Mouse (Mus musculus): Measurements from ENCODE around the gene Ssr1. TPM values are rescaled to one million over a fixed set of nuclear protein-coding genes. Genes with fewer than 3 reads are reported as not detected.

Ssr1 gene
- polyA plus RNA-seq (2015; fragmentation: Nextera tagmentation; extraction: Ambion mirVana), result 39.4 and 58.9 TPM in 2 replicates

DNA sequence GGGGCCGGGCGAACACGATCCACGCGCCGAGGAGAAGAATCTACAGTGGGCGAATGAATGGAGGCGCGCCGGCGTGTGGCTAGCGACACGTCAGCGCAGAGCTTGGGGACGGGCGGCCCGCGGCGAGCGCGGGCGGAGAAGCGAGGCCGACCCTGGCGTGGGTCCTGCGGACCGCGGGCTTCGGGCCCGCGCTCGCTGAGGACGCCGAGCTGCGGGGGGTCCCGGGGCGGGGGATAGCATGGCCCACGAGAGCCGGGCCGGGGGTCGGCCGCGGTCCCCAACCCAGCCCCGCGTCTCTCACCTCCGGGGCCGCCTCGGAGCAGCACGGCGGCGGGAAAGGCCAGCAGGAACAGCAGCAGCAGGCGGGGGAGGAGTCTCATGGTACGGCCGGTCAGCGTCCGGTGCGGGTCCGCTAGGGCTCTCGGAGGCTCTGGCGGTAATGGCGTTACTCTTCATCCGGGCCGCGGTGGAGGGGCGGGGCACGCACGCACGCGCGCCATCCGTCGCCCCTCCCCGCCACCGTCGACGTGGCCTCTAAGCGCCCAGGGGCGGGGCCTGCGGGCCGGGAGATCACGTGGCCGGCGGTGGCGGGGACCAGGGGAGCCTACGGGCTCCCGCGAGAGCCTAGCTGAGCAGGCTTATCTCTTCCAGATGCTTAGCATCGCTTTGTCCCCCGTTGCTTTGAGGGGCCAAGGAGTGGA is at the start of gene Ssr1:
Gene Ssr1, minus strand, starts transcription at position 514 of the 701 bp plus-strand sequence.

DNA sequence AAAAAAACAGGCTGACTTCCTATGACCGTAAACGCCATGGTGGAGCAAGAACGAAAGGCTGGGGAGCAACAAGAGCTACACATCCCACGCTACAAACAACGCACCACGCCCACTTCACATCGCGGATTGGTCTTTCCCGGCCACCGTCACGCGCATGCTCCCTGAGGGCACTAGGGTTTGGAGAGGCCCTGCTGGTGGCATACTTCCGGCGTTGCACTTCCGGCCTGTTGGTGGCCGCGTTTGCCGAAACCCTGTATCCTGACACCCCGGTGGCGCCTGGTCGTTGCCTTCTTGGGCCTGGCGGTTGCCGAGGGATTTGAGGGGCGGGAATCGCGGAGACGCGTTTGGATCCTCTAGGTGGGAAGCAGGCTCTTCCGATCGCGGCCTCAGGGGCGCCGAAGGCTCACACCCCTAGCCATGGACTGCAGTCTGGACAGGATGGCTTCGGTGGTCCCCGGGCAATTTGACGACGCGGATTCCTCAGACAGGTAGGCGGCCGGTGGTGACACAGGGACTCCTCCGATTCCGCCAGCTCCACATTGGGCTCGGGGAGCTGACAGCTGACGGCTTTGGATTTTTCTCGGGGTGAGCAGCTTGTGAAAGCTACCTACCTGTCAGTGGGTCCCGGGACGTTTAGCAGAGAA is 43.1 kb upstream of the Ssr1 start, which contains the start of gene Cage1:
Gene Cage1, minus strand, starts transcription at position 26 of the 644 bp plus-strand sequence.

DNA sequence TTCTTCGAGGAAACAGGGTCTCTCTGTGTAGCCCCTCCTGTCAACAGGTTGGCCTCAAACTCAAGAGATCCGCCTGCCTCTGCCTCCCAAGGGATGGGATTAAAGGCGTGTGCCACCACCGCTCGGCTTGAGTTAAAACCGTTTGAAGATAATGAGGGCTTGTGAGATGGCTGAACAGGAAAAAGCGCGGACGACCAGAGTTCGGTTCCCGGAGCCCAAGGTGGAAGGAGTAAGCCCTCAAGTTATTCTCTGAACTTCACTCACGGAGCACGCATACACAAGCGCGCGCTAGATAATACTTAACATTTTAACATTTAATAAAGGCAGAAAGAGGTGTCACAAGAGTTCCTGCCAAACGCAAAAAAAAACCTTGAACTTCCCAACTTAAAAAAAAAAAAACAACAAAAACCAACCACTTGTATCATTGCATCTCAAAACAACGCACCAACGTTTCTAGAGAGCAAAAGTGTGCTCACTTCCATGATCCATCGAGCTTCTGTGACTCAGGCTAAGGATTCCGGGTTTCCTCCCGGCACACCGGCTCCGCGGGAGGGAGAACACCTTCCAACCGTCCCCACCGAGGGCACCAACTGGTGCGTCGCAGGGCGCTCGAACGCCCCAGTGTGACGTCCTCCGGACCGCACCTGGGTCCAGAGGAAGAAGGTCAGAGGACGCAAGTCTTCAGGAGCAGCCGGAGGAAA is 42.5 kb upstream of the Ssr1 start, which contains the start of gene Riok1:
Gene Riok1, plus strand, starts transcription at position 653 of the 701 bp plus-strand sequence.

Other genes starting within 250 kb of the Ssr1 start
- 9.3 and 10.7 TPM in 2 replicates for gene Rreb1, start 215.8 kb downstream of the Ssr1 start, polyA plus RNA-seq (2015; fragmentation: Nextera tagmentation; extraction: Ambion mirVana)
- 21.2 and 23.8 TPM in 2 replicates for gene Riok1, start 42.8 kb upstream of the Ssr1 start, polyA plus RNA-seq (2015; fragmentation: Nextera tagmentation; extraction: Ambion mirVana)
- gene Cage1, start 42.9 kb upstream of the Ssr1 start, polyA plus RNA-seq (2015; fragmentation: Nextera tagmentation; extraction: Ambion mirVana), result 0.58 and 0.80 TPM in 2 replicates
- 0.04 and 2.0 TPM in 2 replicates for gene Dsp, start 157.1 kb upstream of the Ssr1 start, polyA plus RNA-seq (2015; fragmentation: Nextera tagmentation; extraction: Ambion mirVana)
- gene Snrnp48, start 210.7 kb upstream of the Ssr1 start, polyA plus RNA-seq (2015; fragmentation: Nextera tagmentation; extraction: Ambion mirVana), result 14.7 and 16.7 TPM in 2 replicates